Mouse (Mus musculus): ENCODE measurements around the gene Sprr2d. TPM values are rescaled to one million over a fixed set of nuclear protein-coding genes. Genes with fewer than 3 reads are reported as not detected.

Sprr2d gene
- polyA plus RNA-seq, 1 experiment, result not detected

GRCm38 (mm10) chr3:92364887-92365286 is 25.9 kb downstream of the Sprr2d start, which contains the start of gene Sprr2f:
Sprr2f (plus strand) TSS chr3:92365187.
- DNase-seq (ENCODE audit: low read depth in 1 of 2, low spot score in 2 of 2), result no peak
- H3K36me3 ChIP-seq (ENCODE audit: control insufficient read depth, insufficient read depth, low read length), result no peaks in the 10 kb centered on the region
- WGBS, result 76% methylated on average over 3 of the region's 3 CpGs
- no peak within 1 kb of the TSS for H3K4me3 ChIP-seq (ENCODE audit: extremely low read depth, insufficient read depth, insufficient read length)
- TF ChIP-seq CTCF (IDR thresholded peaks at IDR 0.05; ENCODE audit: extremely low read depth, insufficient read depth, insufficient read length, insufficient replicate concordance), result no peak
- TF ChIP-seq POLR2A (IDR thresholded peaks at IDR 0.05; ENCODE audit: low read depth, low read length), result no peak
- H3K27ac ChIP-seq (ENCODE audit: insufficient read depth, low read length), result no peak within 1 kb of the TSS
- H3K4me1 ChIP-seq (ENCODE audit: control insufficient read depth, insufficient read depth, insufficient read length), result no peaks in the 10 kb centered on the region
- no peaks in the 10 kb centered on the region for H3K27me3 ChIP-seq (ENCODE audit: control insufficient read depth, insufficient read depth, low read length)

- 54% methylated on average over 2 of the region's 2 CpGs for WGBS
- H3K4me3 ChIP-seq (ENCODE audit: extremely low read depth, insufficient read depth, insufficient read length), result no peak overlapping the region
- DNase-seq (ENCODE audit: low read depth in 1 of 2, low spot score in 2 of 2), result no peak
- H3K4me1 ChIP-seq (ENCODE audit: control insufficient read depth, insufficient read depth, insufficient read length), result no peaks in the 10 kb centered on the region
- H3K27me3 ChIP-seq (ENCODE audit: control insufficient read depth, insufficient read depth, low read length), result no peaks in the 10 kb centered on the region
- H3K36me3 ChIP-seq (ENCODE audit: control insufficient read depth, insufficient read depth, low read length), result no peaks in the 10 kb centered on the region
- TF ChIP-seq CTCF (IDR thresholded peaks at IDR 0.05; ENCODE audit: extremely low read depth, insufficient read depth, insufficient read length, insufficient replicate concordance) (no peak), POLR2A (IDR thresholded peaks at IDR 0.05; ENCODE audit: low read depth, low read length) (no peak)
- H3K27ac ChIP-seq (ENCODE audit: insufficient read depth, low read length), result no peak overlapping the region
Measured at GRCm38 (mm10) chr3:92373613-92374012, 34.7 kb downstream of the Sprr2d start.

- no peak within 1 kb of the TSS for H3K4me3 ChIP-seq (ENCODE audit: extremely low read depth, insufficient read depth, insufficient read length)
- H3K27ac ChIP-seq (ENCODE audit: insufficient read depth, low read length), result no peak within 1 kb of the TSS
- DNase-seq (ENCODE audit: low read depth in 1 of 2, low spot score in 2 of 2), result no peak
- WGBS, result 75% methylated on average over 1 of the region's 1 CpGs
- no peaks in the 10 kb centered on the region for H3K36me3 ChIP-seq (ENCODE audit: control insufficient read depth, insufficient read depth, low read length)
- TF ChIP-seq POLR2A (IDR thresholded peaks at IDR 0.05; ENCODE audit: low read depth, low read length), result no peak
- TF ChIP-seq CTCF (IDR thresholded peaks at IDR 0.05; ENCODE audit: extremely low read depth, insufficient read depth, insufficient read length, insufficient replicate concordance), result no peak
- H3K4me1 ChIP-seq (ENCODE audit: control insufficient read depth, insufficient read depth, insufficient read length), result no peaks in the 10 kb centered on the region
- H3K27me3 ChIP-seq (ENCODE audit: control insufficient read depth, insufficient read depth, low read length), result no peaks in the 10 kb centered on the region
Measured at GRCm38 (mm10) chr3:92385385-92385784, 46.4 kb downstream of the Sprr2d start, which contains the start of gene Sprr2h. Sprr2h (plus strand) TSS chr3:92385685.

Other genes starting within 250 kb of the Sprr2d start
- gene Prr9, start 215.2 kb upstream of the Sprr2d start, polyA plus RNA-seq (2012; rRNA removed), result not detected in 2 replicates
- gene Lelp1, start 196.4 kb upstream of the Sprr2d start, polyA plus RNA-seq (2012; rRNA removed), result not detected in 2 replicates
- gene Sprr2a1, start 123.3 kb upstream of the Sprr2d start, polyA plus RNA-seq (2012; rRNA removed), result not detected in 2 replicates
- 1.1 and 1.3 TPM in 2 replicates for gene Sprr2a2, start 123.2 kb upstream of the Sprr2d start, polyA plus RNA-seq (2012; rRNA removed)
- gene Sprr2a3, start 53.7 kb upstream of the Sprr2d start, polyA plus RNA-seq (2012; rRNA removed), result not detected in 2 replicates
- gene Sprr2b, start 22.5 kb upstream of the Sprr2d start, polyA plus RNA-seq (2012; rRNA removed), result not detected in 2 replicates
- gene Sprr2e, start 13.0 kb downstream of the Sprr2d start, polyA plus RNA-seq (2012; rRNA removed), result not detected in 2 replicates
- not detected in 2 replicates for gene Sprr2f, start 26.0 kb downstream of the Sprr2d start, polyA plus RNA-seq (2012; rRNA removed)
- not detected in 2 replicates for gene Sprr2h, start 46.5 kb downstream of the Sprr2d start, polyA plus RNA-seq (2012; rRNA removed)
- gene Sprr2i, start 68.9 kb downstream of the Sprr2d start, polyA plus RNA-seq (2012; rRNA removed), result not detected in 2 replicates
- not detected in 2 replicates for gene Sprr2j-ps, start 78.9 kb downstream of the Sprr2d start, polyA plus RNA-seq (2012; rRNA removed)
- gene Gm9774, start 90.3 kb downstream of the Sprr2d start, polyA plus RNA-seq (2012; rRNA removed), result 3.5 and 6.0 TPM in 2 replicates
- gene Sprr2k, start 93.4 kb downstream of the Sprr2d start, polyA plus RNA-seq (2012; rRNA removed), result not detected in 2 replicates
- gene Sprr1b, start 99.6 kb downstream of the Sprr2d start, polyA plus RNA-seq (2012; rRNA removed), result not detected in 2 replicates
- gene Sprr3, start 119.6 kb downstream of the Sprr2d start, polyA plus RNA-seq (2012; rRNA removed), result not detected in 2 replicates
- 0.15 TPM in 1 of 2 replicates, not detected in the other for gene Sprr1a, start 146.8 kb downstream of the Sprr2d start, polyA plus RNA-seq (2012; rRNA removed)
- not detected in 2 replicates for gene Sprr4, start 161.4 kb downstream of the Sprr2d start, polyA plus RNA-seq (2012; rRNA removed)
- not detected in 2 replicates for gene 2310046K23Rik, start 195.4 kb downstream of the Sprr2d start, polyA plus RNA-seq (2012; rRNA removed)
- gene Ivl, start 234.6 kb downstream of the Sprr2d start, polyA plus RNA-seq (2012; rRNA removed), result not detected in 2 replicates
- gene Smcp, start 249.9 kb downstream of the Sprr2d start, polyA plus RNA-seq (2012; rRNA removed), result not detected in 2 replicates

Data from spleen, adult 2 months (tissue).